Mouse (Mus musculus) lung, postnatal 0 days (tissue): ENCODE data around the gene Arhgap21.

Experiments used
- CTCF ChIP-seq: IDR thresholded peaks from 2 replicates; pipeline ENCODE4 v1.5.1; 2016; ENCODE audit warnings: antibody characterized with exemption, mild to moderate bottlenecking
- EP300 ChIP-seq: IDR thresholded peaks from 2 replicates; pipeline ENCODE4 v1.6.1; 2016; ENCODE audit warnings: antibody characterized with exemption, mild to moderate bottlenecking, control low read depth

DNA sequence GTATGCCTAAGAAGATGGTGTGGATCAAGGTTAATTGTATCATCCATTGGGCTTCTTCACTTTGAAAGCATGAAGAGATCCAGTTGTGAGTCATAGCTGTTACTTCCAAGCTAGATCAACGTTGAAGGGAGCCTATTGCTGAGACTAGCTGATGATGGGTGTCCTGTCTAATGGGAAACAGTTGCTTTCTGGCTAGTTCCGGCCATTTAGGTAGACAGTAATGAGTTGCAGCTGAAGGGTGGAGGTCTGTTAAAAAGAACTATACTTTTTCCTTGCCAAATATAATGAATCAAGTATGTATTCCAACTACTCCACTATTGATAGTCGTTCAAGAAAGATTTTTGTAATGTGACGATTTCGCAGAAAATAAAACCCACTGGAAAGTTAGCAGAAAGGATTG is 32.5 kb upstream of the Arhgap21 start:
- TF ChIP-seq CTCF (no peak), EP300 (no peak)
